Mouse (Mus musculus): ENCODE data around the gene Rbm15. TPM values are rescaled to one million over a fixed set of nuclear protein-coding genes. Genes with fewer than 3 reads are reported as not detected.

Gene Rbm15
- total and polyA plus RNA-seq, 2 experiments = 4.2 to 17.2 TPM

- Histone ChIP-seq H3K4me1 (ENCODE audit: control insufficient read depth, insufficient read depth, low read length) (peaks cover 4% of the 10 kb centered on the region), H3K27me3 (ENCODE audit: control insufficient read depth, insufficient read depth, low read length) (no peaks in the 10 kb centered on the region), H3K79me2 (ENCODE audit: control insufficient read depth, insufficient read depth, low read length) (peaks cover 4% of the 10 kb centered on the region; the same call in 1 of the 2 replicates), H3K36me3 (ENCODE audit: control insufficient read depth, insufficient read depth, low read length) (no peaks in the 10 kb centered on the region), H3K27ac (replicated peaks; ENCODE audit: insufficient read depth, low read depth, low read length) (no peak overlapping the region), H3K4me3 (ENCODE audit: insufficient read depth, low read depth, low read length) (no peak overlapping the region), H3K9ac (ENCODE audit: low read depth, low read length) (no peak overlapping the region)
- 77% methylated on average over 4 of the region's 4 CpGs for WGBS
- TF ChIP-seq CTCF (IDR thresholded peaks at IDR 0.05; ENCODE audit: low read depth, low read length) = no peak
- no peak for TF ChIP-seq POLR2A (IDR thresholded peaks at IDR 0.05; ENCODE audit: extremely low read depth, insufficient read depth, low read length)
- DNase-seq (ENCODE audit: extremely low read depth, low read depth, low spot score) = no peak
Observed at GRCm38 (mm10) chr3:107275996-107276395, 57.5 kb downstream of the Rbm15 start.

Other genes starting within 250 kb of the Rbm15 start
- gene Kcna2, start 232.5 kb downstream of the Rbm15 start, total RNA-seq (2014; rRNA removed) = 1.2 and 1.3 TPM in 2 replicates
- 0.29 and 0.54 TPM in 2 replicates for gene Kcna2, start 232.5 kb downstream of the Rbm15 start, polyA plus RNA-seq (2012; rRNA removed)
- not detected in 2 replicates for gene Kcna10, start 150.6 kb downstream of the Rbm15 start, total RNA-seq (2014; rRNA removed)
- not detected in 2 replicates for gene Kcna10, start 150.6 kb downstream of the Rbm15 start, polyA plus RNA-seq (2012; rRNA removed)
- 0.09 and 0.13 TPM in 2 replicates for gene Cym, start 111.9 kb downstream of the Rbm15 start, total RNA-seq (2014; rRNA removed)
- 0.14 TPM in 1 of 2 replicates, not detected in the other for gene Cym, start 111.9 kb downstream of the Rbm15 start, polyA plus RNA-seq (2012; rRNA removed)
- not detected in 2 replicates for gene A630076J17Rik, start 103.1 kb downstream of the Rbm15 start, total RNA-seq (2014; rRNA removed)
- gene A630076J17Rik, start 103.1 kb downstream of the Rbm15 start, polyA plus RNA-seq (2012; rRNA removed) = not detected in 2 replicates
- 1.0 and 1.2 TPM in 2 replicates for gene Prok1, start 94.0 kb downstream of the Rbm15 start, total RNA-seq (2014; rRNA removed)
- 4.9 and 5.6 TPM in 2 replicates for gene Prok1, start 94.0 kb downstream of the Rbm15 start, polyA plus RNA-seq (2012; rRNA removed)
- 50.9 and 52.1 TPM in 2 replicates for gene Lamtor5, start 54.8 kb downstream of the Rbm15 start, total RNA-seq (2014; rRNA removed)
- 48.9 and 54.5 TPM in 2 replicates for gene Lamtor5, start 54.8 kb downstream of the Rbm15 start, polyA plus RNA-seq (2012; rRNA removed)
- gene Slc16a4, start 42.4 kb downstream of the Rbm15 start, total RNA-seq (2014; rRNA removed) = not detected in 2 replicates
- not detected in 2 replicates for gene Slc16a4, start 42.4 kb downstream of the Rbm15 start, polyA plus RNA-seq (2012; rRNA removed)
- 0.07 TPM in 1 of 2 replicates, not detected in the other for gene Kcnc4, start 125.9 kb upstream of the Rbm15 start, total RNA-seq (2014; rRNA removed)
- 0.05 and 0.06 TPM in 2 replicates for gene Kcnc4, start 125.9 kb upstream of the Rbm15 start, polyA plus RNA-seq (2012; rRNA removed)
- 0.07 TPM in 1 of 2 replicates, not detected in the other for gene Slc6a17, start 184.3 kb upstream of the Rbm15 start, total RNA-seq (2014; rRNA removed)
- 0.02 TPM in 1 of 2 replicates, not detected in the other for gene Slc6a17, start 184.3 kb upstream of the Rbm15 start, polyA plus RNA-seq (2012; rRNA removed)
- not detected in 2 replicates for gene Ubl4b, start 221.4 kb upstream of the Rbm15 start, total RNA-seq (2014; rRNA removed)
- gene Ubl4b, start 221.4 kb upstream of the Rbm15 start, polyA plus RNA-seq (2012; rRNA removed) = not detected in 2 replicates